Mouse (Mus musculus) ovary, postnatal 10 days (tissue): Measurements from ENCODE around the gene Hspd1.
A peak's percentile ranks its signal among the peaks of the same experiment; 100 is the strongest.
"Not testable (repeated sequence)": the region's sequence is repeated elsewhere in the genome, so short reads cannot be mapped to it uniquely, and the experiment has no call there.

Source experiments
- DNase-seq: peaks from one replicate; pipeline ENCODE4 v3.0.0; 2022; ENCODE audit warnings: low spot score

Gene Hspd1

DNA sequence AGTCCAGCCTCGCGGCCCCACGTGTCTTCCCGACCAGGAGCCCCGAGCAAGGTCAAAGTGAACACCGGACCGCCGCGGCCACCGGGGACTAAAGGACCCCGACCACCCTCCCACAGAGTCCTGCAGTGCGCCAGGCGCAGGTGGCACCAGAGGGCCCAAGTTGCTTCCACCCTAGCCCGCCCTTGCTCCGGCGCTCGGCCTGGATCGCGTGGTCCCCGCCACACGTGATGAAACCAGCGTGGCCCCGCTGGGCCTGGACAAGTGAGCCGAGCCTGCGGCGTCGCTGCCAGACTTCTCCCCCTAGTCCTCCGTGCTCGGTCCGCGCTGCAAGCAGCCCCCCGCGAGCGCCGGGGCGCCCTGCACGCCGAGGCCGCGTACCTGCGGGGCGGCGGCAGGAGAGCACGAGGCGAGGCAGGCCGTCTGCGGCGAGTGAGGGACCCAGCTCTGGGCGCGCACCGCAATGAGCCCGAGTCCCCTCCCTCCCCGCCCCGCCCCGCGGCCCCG is 590 bp downstream of the Hspd1 start:
- DNase-seq = peak; percentile 49

DNA sequence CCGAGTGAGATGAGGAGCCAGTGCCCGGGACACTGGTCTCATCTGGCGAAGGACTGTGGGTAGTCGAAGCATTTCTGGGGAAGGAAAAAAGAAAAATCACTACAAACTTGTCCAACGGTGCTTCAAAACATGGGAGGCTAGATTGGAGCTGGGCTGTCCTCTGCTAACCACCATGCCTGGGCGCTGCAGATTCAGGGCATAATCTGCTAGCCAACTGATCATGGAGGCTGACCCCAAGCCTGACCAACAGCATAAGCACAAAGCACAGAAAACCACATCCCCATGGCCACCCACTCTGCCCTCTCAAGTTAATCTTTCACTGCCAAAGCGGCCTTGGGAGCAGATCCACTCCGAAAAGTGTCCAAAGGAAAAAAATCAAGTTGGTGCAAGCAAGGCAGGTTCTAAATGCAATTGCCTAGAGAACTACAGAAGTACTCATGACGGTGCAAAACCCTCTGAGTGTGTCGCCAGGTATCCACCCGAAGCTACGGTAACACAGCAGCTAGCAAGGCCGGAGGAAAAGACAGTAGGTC is 1.1 kb downstream of the Hspd1 start:
- DNase-seq = no peak

DNA sequence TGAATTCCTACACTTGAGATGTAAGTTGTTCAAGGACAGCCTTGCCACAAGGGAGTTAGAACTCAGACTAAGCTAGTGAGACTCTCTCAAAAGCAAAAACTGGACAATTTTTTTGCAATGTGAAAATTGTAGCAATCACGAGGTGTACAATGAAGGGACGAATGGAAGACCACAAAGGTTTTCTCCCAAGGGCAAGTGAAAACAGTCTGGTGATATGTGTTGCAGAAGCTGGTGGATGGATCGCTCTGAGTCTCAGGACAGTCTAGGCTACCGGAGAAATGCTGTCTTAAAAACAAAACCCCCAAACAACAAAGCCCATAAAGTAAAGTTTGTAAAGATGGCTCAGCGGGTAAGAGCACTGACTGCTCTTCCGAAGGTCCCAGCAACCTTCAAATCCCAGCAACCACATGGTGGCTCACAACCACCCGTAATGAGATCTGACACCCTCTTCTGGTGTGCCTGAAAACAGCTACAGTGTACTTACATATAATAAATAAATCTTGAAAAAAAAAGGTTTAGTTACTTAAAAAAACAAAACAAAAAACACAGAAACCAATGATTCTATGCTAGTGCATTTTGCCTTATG is 2.2 kb downstream of the Hspd1 start:
- DNase-seq = no peak

DNA sequence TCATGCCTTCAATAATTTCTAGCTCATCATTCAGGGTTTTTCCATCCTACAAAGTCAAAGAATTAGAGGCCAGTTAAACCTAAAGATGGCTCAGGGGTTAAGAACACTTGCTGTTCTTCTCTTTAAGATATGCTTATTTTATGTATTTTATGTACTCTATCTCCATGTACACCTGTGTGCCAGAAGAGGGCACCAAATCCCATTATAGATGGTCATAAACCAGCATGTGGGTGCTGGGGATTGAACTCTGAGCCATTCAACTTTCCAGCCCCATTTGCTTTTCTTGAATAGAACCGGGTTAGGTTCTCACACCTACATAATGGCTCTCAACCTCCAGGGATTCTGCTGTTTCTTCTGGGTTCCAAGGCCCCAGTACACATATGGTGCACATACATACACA is 5.9 kb downstream of the Hspd1 start:
- DNase-seq = no peak

DNA sequence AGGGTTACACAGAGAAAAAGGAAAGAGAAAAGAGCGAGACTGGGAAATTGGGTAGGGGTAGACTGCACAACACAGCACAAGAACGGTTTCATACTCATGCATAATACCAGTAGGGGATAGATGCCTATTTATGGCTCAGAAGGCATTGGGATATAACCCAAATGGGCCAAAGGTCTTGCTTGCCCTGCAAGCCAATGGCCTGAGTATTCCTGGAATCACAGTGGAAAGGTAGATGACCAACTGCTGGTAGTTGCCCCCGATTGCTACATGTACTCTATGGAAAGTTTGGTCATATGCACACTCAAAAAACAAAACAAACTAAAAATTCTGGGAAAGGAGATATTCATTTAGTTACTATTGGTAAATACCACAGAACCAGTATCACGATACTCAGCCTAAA is 8.4 kb downstream of the Hspd1 start:
- no peak for DNase-seq

DNA sequence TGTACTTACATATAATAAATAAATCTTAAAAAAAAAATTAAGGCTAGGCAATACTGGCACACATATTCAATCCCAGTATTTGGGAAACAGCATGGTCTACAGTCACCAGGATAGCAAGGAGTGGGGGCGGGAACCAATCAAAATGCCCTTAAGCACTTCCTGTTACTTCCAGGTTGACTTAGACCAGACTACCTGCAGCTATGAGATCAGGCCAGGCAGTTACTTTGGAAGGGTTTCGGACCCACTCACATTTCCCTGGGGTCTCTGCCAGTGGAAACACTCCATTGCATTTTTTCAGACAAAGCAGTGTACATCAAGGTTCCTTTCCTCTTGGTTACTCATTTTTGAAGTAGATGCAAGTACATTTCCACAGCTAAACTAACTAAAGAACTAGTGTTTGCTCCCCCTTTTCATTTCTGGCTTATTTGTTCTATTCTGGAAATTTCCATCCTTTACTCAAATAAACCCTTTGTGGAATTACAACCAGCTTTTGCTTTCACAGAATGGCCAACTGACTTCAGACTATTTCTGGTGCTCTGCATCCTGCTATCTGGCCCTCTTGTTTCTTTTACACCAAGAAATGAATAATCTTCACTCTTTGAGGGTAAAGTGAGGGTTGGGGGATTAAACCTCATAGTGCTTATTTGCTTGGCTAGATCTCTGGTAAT is 11.1 kb downstream of the Hspd1 start:
- DNase-seq = no peak

DNA sequence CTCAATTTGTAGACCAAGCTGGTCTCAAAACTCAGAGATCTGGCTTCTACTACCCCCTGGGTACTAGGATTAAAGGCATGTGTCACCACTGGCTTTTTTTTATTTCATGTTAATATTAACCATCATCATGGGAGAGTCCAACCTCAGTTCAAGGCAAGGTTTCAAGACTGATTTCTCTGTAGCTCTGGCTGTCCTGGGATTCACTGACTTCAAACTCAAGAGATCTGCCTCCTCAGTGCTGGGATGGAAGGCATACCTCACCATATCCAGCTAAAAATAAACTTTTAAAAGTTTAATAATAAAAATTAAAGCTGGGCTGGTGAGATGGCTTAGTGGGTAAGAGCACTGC is 11.7 kb downstream of the Hspd1 start:
- no peak for DNase-seq

DNA sequence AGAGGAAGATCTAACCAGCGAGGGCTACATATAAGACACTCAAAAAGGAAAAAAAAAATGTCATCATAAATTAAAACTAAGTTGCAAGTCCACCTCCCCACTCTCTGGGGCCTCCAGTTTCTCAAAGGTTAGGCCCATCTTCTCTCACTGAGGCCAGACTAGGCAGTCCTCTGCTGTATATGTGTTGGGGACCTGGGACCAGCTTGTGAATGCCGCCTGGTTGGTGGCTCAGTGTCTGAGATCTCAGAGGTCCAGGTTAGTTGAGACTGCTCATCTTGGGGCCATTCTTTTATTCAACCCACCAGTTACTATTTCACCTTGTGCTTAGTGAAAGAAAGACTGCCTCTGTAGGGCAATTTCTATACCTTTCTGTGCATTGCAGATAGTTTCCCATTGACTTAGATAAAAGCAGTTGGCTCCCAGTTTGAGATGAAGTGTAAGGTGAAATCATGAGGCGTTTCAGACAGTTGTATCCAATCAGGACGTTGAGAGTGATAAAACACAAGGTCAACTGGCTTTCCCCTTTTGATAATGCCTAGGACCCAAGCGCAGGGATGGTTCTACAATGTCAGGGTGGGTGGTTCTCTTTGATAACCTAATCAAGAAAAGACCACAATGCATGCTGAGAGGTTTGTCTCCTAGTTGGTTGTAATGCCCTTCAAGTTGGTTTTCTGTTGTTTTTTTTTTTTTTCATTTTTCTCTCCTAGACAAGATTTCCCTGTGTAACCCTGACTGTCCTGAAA is 12.2 kb downstream of the Hspd1 start:
- DNase-seq = no peak

DNA sequence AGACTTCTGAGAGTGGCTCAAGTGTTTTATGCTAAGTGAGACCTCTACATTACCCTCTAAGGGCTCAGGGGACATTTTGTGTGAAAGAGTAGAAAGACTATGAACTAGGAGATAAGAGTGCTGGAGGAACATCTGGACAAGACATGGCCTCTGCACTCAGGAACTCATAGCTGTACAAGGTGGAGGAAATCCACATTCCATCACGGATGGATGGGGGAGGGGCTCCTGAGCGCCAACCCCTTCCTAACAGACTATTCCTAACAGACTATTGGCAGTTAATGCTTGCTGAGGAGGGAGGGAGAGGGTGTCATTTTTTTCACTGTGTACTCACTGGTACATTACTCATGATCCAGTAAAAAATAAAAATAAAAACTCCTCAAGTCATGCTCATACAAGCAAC is 13.3 kb downstream of the Hspd1 start:
- DNase-seq = no peak

DNA sequence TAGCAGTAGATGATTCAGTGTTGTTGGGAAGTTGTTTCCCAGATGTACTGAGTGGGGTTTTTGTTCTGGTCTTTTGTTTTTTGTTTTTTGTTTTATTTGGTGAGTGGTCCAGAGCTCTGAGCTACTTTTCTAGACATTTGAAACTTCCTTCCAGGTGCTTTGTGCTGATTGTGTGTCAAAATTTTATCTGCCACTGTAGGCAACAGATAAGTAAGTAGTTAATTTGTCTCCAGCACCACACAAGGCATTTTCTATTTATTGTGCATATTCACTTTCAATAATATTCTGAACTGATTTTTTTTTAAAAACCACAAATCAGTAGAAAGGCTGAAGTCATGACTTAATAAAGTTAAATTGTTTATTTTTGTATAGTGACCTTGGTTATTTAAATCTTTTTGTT is 15.7 kb downstream of the Hspd1 start:
- not testable (repeated sequence) for DNase-seq

DNA sequence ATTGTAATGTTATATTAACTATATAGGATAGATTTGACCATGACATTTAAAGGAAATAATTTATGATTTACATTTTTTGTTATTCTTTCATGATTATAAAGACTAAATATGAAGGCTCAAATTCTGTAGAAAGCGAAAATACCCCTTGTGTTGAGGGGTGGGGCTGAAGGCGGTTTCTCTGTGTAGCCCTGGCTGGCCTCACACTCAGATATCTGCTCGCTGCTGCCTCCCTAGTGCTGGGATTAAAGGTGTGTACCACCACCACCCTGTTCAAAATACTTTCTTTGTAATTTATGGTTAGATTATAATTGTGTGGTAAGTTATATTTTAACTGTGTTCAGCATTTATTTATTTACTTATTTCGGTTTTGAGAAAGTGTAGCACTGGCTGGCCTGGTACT is 26.3 kb downstream of the Hspd1 start:
- DNase-seq = no peak

DNA sequence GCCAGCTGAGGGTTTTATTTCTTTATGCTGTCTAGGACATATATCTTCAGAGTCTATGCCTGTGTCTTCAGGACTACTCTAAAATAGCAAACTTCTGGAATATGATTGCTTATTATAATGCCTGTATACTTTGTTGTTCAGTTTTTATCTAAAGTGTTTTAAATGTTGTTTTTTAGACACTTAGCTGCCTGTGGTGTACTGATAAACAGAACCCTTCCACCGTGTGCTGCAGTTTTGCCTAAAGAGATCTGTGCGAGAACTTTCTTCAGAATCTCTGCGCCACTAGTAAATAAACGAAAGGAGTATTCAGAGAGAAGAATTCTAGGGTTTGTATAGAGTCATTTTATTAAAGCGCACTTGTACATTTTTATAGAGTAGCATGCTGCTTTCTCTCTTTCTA is 26.9 kb downstream of the Hspd1 start:
- no peak for DNase-seq

DNA sequence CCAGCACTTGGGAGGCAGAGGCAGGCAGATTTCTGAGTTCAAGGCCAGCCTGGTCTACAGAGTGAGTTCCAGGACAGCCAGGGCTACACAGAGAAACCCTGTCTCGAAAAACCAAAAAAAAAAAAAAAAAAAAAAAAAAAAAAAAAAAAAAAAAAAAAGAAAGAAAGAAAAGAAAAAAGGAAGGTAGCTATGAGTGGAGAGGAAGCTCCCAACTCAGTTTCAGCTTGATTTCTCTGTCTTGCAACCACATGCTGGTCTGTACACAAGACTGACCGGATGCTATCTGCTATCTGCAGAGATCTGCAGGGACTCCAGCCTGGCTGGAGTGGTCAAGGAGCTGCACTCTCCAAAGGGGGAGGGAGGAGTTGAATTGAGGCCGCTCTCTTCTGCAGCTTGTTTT is 29.7 kb downstream of the Hspd1 start:
- not testable (repeated sequence) for DNase-seq

DNA sequence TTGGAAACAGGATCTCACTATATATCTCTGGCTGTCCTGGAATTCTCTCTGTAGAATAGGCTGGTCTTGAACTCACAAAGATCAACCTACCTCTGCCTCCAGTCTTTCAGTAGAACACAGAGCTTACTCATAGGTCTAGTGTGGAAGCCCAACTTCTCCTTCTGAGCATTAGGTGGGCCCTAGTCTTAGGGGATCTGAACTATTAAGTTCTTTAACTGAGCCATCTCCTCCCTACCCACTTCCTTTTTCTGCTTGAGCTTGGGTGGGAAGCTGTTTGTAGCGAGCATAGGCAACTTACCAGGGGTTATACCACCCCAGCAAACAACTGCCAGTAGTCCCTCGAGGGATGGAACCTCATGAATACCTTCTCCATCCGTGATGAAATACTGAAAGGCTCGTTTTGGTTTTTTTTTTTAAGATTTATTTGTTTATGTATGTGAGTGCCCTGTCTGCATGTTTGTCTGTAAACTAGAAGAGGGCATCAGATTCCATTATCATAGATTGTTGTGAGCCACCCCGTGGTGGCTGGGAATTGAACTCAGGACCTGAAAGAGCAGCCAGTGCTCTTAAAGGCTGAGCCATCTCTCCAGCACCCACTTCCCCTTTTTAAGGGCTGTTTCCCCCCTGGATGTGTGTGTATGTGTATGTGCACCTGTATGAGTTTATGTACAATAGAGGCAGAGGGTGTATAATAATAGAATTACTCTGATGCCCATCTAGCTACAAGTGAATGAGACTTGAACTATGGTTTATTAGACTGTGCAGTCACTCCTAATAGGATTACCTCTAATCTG is 32.5 kb downstream of the Hspd1 start:
- DNase-seq = no peak

DNA sequence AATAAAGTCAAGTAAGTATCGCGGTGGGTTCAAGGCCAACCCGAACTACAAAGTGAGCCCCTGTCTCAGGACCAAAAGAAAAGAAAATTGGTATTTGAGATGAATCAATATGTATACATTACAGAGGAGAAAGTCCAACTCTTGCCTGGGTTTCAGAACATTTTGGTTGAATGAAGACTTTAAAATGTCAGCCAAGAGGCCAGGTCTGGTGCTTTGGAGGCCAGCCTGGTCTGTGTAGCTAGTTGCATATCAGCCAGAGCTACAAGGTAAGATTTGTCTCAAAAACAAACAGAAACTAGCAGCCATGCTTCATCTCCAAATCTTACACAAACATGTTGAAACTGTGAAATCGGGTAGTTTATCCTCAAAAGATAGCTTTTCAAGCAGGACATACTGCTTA is 34.4 kb downstream of the Hspd1 start:
- no peak for DNase-seq

DNA sequence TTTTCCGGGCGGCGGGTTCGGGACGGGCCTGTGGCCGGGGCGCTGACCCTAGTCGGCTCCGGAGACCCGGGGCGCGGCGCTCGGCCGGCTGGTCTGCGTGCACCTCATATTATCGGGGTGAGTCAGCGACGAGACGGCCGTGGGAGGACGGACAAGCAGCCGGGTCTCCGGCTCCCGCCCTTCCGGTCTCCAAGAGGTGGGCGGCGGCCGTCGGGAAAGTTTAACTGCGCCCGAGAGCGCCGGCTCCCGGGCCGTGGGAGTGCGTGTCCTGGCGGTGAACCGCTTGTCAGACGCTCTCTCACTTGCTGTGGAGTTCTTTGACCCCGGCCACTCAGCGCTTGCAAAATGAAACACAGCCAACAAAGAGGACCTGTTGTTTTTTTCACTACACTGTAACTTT is 35.0 kb downstream of the Hspd1 start:
- DNase-seq = no peak

DNA sequence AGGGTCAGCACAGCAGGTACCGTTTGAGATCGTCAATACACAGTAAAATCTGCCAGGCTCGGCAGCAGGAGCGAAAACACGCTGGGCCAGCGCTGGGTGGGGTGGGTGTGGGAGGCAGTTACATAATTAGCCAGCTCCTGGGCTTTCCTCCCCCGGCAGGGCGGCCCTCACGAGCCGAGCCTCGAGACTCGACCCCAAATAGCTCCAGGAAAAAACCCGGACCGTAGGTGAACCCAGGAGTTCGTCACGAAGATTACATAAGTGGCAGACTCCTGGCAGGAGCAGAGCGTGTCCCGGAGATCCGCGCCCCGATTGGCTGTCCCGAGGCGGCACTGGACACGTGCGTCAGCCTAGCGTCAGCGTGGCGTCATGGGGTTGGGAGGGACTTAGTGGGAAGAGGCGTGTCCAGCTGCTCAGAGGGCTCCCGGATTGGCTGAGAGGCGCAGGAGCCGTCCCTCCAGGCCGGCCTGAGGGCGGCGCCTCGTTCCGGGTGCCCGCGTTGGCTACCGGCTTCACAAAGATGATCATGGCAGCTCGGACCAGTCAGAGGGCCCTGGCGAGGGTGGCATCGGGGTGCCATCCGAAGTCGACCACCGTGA is 35.6 kb downstream of the Hspd1 start, which contains the start of gene Coq10b:
TSS of gene Coq10b (plus strand) at position 416 of the 599 bp plus-strand sequence.
- peak; percentile 95 for DNase-seq

DNA sequence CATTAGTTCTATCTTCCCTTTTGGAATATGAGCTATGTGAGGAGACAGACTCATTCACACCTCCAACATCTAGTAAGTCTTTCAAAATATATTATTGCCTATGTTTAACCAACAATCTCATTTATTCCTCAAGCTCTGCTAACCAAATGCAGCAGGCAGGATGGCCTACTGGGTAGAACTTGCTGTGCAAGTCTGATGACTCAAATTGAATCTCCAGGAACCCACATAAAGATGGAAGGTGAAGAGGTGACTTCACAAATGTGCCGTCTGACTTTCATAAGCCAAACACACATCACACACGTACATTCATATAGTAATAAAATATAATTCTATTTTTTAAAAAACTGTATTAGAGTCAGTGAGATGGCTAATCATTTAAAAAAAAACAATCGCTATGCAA is 36.4 kb downstream of the Hspd1 start:
- DNase-seq = no peak

DNA sequence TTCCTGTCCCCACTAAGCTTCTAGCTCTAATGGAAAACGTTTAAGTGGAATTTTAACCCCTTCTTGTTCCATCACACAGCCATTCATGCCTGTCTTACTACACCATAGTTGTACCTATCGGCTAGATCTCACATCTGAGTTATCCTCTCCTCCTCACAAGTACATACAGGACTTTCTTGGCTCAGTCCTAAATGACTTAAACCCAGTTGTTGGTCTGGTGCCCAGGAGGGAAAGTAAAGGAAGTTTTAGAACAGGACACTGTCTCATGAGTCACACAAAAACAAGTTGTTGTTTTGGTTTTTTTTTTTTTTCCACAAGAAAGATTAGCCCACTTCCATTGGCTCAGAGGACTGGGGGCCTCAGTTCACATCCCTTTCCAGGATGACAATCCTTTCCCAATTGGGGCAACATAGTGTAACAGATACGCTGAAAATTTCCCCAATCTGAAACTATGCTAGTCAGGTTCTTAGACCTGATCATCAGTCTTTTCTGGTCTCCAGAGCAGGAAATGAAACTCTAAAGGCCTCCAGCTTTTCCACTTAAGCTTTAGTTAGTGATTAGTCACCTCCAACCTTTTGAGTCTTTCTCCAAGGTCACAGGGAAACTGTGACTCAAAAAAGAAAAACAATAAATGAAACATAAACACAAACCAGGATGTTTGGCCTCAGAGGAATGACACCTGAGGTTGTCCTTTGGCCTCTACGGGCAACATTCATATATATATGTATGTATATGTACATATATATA is 39.0 kb downstream of the Hspd1 start:
- DNase-seq = no peak

DNA sequence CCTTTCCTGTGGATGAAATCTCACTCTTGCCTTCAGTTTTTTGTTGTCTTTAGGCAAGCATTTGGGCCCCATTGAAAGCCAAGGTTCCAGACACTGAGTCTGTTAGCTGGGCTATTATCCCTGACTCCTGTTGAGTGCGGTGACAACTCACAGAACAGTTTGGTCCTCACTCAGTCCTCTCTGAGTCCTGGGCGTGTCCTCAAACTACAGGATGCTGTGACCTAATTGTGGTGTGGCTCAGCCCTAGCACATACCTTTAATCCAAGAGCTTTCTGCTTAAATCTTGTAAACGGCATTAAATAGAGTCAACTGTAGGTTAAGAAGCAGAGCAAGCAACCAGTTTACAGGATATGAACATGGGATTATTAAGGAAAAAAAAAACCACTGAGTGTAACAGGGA is 44.9 kb downstream of the Hspd1 start:
- no peak for DNase-seq

DNA sequence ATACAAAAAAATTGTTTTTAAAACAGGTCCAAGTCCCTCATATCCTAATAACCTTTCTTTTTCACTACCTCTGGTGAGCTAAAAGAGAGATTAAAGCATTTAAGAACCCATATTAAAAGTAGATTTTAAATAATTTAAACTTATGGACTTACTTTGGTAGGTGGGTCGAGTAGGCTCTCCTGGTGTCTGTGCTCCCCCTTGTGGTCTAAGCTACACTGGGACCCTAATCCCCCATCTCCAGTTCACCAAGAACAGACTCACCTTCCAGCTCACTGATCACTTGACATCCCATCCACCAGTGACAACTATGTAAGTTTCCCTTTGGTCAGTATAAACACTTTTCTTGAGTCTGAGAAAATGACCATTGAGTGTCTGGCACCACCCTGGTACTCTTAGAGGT is 45.8 kb downstream of the Hspd1 start:
- no peak for DNase-seq
